Mouse (Mus musculus) limb, embryonic 13.5 days (tissue): ENCODE measurements at regions not wholly inside any gene's neighbourhood (a gene's known extent, or its start where the extent isn't known, plus 50 kb on each side); places are given as distances from the start of the nearest gene placed in this dataset.

Experiments
- ATAC-seq: fragments of 200-750 bp; cut with Nextera tagmentation; 2 replicates; pipeline ENCODE4 v1.8.0; 2017; ENCODE audit warnings: low read depth, moderate number of reproducible peaks, moderate TSS enrichment; ENCODE audit not compliant: low FRiP score
- H3K27ac ChIP-seq: fragments of 300-500 bp; sonication (generic); 2 replicates; pipeline ENCODE4 v1.5.1; 2015; ENCODE audit warnings: inconsistent platforms, mild to moderate bottlenecking, moderate library complexity
- H3K27me3 ChIP-seq: fragments of 300-500 bp; sonication (generic); 2 replicates; pipeline ENCODE4 v1.6.1; 2015; ENCODE audit warnings: mild to moderate bottlenecking, inconsistent platforms
- H3K36me3 ChIP-seq: fragments of 300-500 bp; sonication (generic); 2 replicates; pipeline ENCODE4 v1.6.1; 2015; ENCODE audit warnings: inconsistent platforms, mild to moderate bottlenecking, moderate library complexity
- H3K4me1 ChIP-seq: fragments of 300-500 bp; sonication (generic); 2 replicates; pipeline ENCODE4 v1.6.1; 2015; ENCODE audit warnings: inconsistent platforms
- H3K4me2 ChIP-seq: fragments of 300-500 bp; sonication (generic); replicated peaks from 2 replicates; pipeline ENCODE4 v1.6.1; 2015; ENCODE audit warnings: inconsistent platforms, mild to moderate bottlenecking, moderate library complexity
- H3K4me3 ChIP-seq: fragments of 300-500 bp; sonication (generic); 2 replicates; pipeline ENCODE4 v1.5.1; 2015; ENCODE audit warnings: moderate library complexity, mild to moderate bottlenecking, inconsistent platforms
- H3K9ac ChIP-seq: fragments of 300-500 bp; sonication (generic); 2 replicates; pipeline ENCODE4 v1.6.1; 2015; ENCODE audit warnings: mild to moderate bottlenecking, inconsistent platforms
- H3K9me3 ChIP-seq: fragments of 300-500 bp; sonication (generic); 2 replicates; pipeline ENCODE4 v1.6.1; 2016; ENCODE audit warnings: inconsistent platforms
- WGBS: fragments of 180-500 bp; shearing (Covaris S2); methylation state at CpG from one replicate; pipeline ENCODE4 v1.1.7; 2015; 5-methylcytosine and 5-hydroxymethylcytosine counted together

DNA sequence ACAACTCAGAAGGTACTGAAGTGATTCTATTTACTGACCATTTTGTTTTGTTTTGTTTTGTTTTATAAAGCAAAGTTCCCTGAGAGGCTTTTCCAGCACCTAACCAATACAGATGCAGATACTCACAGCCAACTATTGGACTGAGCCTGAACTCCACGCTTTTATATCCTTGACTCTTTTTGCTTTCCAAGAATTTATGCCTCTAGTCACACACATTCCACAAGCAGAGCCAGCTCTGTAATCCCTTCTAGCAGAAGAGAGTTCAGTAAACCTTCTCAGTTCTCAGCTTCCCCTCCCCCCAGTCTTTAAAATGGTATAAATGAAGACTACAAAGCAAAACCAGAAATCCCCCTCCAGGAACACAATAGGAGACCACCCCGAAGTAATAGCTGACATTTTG, 269.0 kb upstream of the 1700003H04Rik start:
- no peaks in the 10 kb centered on the region for H3K4me1 ChIP-seq
- peak; percentile 80 for ATAC-seq
- no peaks in the 10 kb centered on the region for H3K36me3 ChIP-seq
- H3K9ac ChIP-seq: no peak overlapping the region
- H3K27me3 ChIP-seq: no peaks in the 10 kb centered on the region
- H3K4me2 ChIP-seq: no peak overlapping the region
- WGBS: 48% methylated on average over 2 of the region's 2 CpGs
- no peak overlapping the region for H3K4me3 ChIP-seq
- no peak overlapping the region for H3K27ac ChIP-seq
- H3K9me3 ChIP-seq: no peaks in the 10 kb centered on the region; the same call in 1 of the 2 replicates

DNA sequence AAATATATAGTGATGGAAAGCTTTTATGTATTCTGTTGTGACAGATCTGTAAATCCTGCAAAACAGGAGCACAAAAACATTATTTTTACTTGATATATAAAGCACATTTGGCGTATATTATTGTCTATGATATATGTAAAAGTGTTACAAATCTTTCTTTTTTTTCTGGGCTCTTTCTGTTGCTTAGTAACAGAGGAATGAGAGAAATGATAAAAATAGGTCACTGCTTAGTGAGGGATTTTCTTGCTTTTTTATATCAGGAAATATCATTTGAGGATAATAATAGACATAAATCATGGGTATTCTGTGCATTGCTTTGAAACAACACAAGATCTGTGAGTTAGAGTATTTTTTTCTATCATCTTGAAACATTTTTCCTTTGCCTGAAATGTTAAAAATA, 239.7 kb upstream of the 1700003H04Rik start:
- Histone ChIP-seq H3K9me3 (no peaks in the 10 kb centered on the region), H3K27me3 (no peaks in the 10 kb centered on the region), H3K4me1 (no peaks in the 10 kb centered on the region), H3K4me3 (no peak overlapping the region), H3K27ac (no peak overlapping the region), H3K4me2 (no peak overlapping the region), H3K36me3 (no peaks in the 10 kb centered on the region), H3K9ac (no peak overlapping the region)
- ATAC-seq: no peak
- WGBS: 88% methylated on average over 1 of the region's 1 CpGs

DNA sequence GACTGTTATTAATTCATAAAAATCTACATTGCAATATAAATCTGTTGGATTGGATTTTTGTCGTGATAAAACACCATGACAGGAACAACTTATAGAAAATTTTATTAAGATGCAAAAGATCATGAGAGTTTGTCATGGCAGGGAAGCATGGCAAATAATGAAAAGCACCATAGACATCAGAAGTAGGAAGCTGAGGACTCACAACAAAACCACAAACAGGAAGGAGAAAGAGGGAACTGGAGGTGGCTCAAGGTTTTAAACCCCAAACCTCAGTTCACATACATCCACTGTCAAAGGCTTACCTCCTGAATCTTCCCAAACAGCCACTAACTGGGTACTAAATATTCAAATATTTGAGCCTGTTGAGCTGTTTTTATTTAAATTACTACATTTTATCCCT, 226.0 kb upstream of the 1700003H04Rik start:
- Histone ChIP-seq H3K9ac (no peak overlapping the region), H3K27ac (no peak overlapping the region), H3K4me2 (no peak overlapping the region), H3K27me3 (no peaks in the 10 kb centered on the region), H3K36me3 (no peaks in the 10 kb centered on the region), H3K4me1 (no peaks in the 10 kb centered on the region), H3K9me3 (no peaks in the 10 kb centered on the region), H3K4me3 (no peak overlapping the region)
- ATAC-seq: no peak
- 84% methylated on average over 1 of the region's 1 CpGs for WGBS

DNA sequence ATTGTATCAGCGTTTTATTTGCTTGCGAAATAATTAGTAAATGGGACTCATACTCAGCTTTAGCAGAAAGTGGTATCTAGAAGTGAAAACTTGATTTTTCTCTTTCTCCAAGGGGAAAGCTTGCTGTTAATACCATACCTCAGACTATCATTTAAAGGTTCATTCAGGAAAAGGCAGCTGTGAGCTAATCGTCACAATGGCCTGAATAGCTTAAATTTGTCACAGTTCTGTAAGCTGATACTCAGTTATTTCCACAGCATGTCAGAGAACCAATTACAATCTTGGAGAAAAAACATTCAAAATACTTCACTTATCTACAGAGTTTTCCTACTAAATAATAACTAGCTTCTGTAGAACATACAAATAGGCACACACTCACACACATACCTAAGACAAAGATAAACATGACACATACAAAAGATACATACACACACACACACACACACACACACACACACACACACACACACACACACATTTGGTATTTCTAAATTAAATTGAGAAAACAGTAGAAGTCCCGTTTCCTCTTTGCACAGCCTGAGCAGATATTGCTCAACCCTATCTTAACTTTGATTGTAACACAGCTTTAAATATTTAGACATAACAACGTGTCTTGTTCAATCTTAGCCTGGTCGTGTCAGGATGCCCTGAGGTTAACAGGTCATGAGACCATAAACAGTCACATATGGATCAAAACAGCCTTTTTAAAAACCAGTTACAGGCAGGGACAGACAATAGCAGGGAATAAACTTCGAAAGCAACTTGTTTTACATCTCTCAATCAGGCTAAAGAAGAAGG, 208.5 kb upstream of the 1700003H04Rik start:
- Histone ChIP-seq H3K4me3 (no peak overlapping the region), H3K9ac (no peak overlapping the region), H3K27me3 (no peaks in the 10 kb centered on the region), H3K36me3 (no peaks in the 10 kb centered on the region), H3K4me1 (no peaks in the 10 kb centered on the region), H3K4me2 (no peak overlapping the region), H3K9me3 (no peaks in the 10 kb centered on the region), H3K27ac (no peak overlapping the region)
- WGBS: 52% methylated on average over 7 of the region's 7 CpGs
- ATAC-seq: no peak

DNA sequence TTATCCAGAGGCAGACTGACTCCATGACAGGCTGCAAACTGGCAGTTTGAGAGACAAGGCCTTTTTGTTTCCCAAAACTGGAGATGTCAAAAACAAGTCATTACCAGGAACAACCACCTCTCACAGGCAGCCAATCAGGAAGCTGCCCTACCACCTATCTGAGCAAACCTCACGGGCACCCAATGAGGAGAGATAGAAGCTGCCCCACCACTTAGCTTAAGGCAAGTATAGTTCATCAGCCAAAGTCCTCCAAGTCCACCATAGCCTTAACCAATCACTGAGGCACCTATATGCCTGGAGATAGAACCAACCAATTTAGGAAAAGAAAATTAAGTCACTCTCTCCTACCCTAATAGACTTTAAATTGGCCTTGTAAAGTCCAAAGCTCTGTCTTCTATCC, 207.3 kb upstream of the 1700003H04Rik start:
- ATAC-seq: no peak
- no peak overlapping the region for H3K27ac ChIP-seq
- no peak overlapping the region for H3K9ac ChIP-seq
- H3K4me2 ChIP-seq: no peak overlapping the region
- no peak overlapping the region for H3K4me3 ChIP-seq
- no peaks in the 10 kb centered on the region for H3K27me3 ChIP-seq
- H3K4me1 ChIP-seq: no peaks in the 10 kb centered on the region
- 73% methylated on average over 1 of the region's 1 CpGs for WGBS
- no peaks in the 10 kb centered on the region for H3K36me3 ChIP-seq
- H3K9me3 ChIP-seq: no peaks in the 10 kb centered on the region

DNA sequence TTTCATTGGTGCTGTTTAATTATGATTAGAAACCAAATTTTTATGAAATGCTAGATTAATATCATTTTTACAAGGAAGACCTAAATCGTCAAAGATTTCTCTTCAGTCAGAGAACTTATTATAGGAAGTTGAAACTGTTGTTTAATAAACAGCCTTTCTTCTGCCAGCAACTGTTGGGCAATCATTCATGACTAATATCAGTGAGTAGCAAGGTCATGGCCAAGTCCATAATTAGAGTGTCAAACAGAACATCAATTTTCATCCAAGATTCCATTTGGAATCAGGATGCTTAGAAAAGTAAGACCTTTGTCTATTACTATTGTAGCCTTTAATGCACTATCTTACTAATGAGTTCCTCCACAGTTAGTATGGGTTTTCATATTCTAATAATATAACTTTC, 189.4 kb upstream of the 1700003H04Rik start:
- Histone ChIP-seq H3K4me1 (no peaks in the 10 kb centered on the region), H3K27ac (no peak overlapping the region), H3K4me3 (no peak overlapping the region), H3K36me3 (no peaks in the 10 kb centered on the region), H3K27me3 (no peaks in the 10 kb centered on the region), H3K9ac (no peak overlapping the region), H3K4me2 (no peak overlapping the region), H3K9me3 (no peaks in the 10 kb centered on the region)
- ATAC-seq: no peak
- 62% methylated on average over 1 of the region's 1 CpGs for WGBS

DNA sequence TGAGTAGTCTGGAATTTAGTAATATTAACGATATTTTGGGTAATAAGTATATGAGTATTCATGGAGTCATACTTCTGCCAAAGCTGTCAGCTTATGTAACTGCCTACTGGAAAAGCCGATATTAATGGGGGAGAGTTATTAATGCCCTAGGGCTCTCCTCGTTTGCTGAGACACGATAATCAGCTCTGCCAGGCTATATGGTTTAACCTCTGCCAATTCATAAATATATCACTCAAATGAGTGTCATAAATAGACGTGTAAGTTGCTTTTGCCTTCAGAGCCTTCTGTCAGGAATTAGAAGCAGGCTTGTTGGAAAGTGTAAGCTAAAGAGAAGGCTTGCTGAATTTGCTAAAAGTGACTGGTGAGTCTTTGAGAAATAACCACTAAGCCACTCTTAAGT, 188.4 kb upstream of the 1700003H04Rik start:
- no peak overlapping the region for H3K27ac ChIP-seq
- WGBS: 39% methylated on average over 5 of the region's 5 CpGs
- H3K36me3 ChIP-seq: no peaks in the 10 kb centered on the region
- no peaks in the 10 kb centered on the region for H3K9me3 ChIP-seq
- ATAC-seq: no peak
- no peak overlapping the region for H3K4me3 ChIP-seq
- H3K9ac ChIP-seq: no peak overlapping the region
- no peaks in the 10 kb centered on the region for H3K4me1 ChIP-seq
- H3K4me2 ChIP-seq: no peak overlapping the region
- H3K27me3 ChIP-seq: no peaks in the 10 kb centered on the region

DNA sequence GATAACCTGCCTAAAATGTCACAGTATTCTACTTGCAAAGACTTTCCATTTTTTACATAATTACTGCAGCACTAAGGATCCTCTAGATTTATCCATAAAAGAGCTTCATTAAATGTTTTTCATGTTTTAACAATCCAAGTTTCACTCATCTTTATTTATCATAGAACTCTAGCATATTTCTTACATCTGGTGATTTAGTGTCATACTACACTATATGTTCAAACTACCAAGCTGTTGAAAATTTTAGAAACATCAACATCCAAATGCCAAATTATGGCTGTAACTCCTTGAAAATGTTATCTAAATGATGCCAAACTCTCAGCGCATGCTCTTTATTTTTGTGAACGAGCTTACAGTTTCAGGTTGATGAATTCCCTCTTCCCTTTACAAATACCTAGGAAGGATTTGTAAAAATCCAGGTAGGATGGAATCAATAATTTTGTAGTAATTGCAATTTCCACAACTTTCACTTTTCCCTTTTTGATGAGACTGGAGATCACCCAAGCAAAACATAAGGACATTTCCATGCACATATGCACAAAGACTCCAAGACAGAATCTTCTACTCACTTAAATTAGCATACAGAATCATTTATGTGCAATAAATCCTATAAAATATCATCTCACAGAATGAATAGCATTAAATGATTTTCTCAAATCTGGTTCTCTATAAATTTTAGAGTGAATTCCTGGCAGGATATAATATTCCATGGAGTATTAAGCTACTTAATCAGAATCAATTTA, 175.0 kb upstream of the 1700003H04Rik start:
- no peak overlapping the region for H3K4me3 ChIP-seq
- no peaks in the 10 kb centered on the region for H3K4me1 ChIP-seq
- H3K9ac ChIP-seq: no peak overlapping the region
- H3K9me3 ChIP-seq: no peaks in the 10 kb centered on the region
- no peak overlapping the region for H3K27ac ChIP-seq
- H3K4me2 ChIP-seq: no peak overlapping the region
- no peak for ATAC-seq
- 88% methylated on average over 2 of the region's 2 CpGs for WGBS
- no peaks in the 10 kb centered on the region for H3K27me3 ChIP-seq
- H3K36me3 ChIP-seq: no peaks in the 10 kb centered on the region

DNA sequence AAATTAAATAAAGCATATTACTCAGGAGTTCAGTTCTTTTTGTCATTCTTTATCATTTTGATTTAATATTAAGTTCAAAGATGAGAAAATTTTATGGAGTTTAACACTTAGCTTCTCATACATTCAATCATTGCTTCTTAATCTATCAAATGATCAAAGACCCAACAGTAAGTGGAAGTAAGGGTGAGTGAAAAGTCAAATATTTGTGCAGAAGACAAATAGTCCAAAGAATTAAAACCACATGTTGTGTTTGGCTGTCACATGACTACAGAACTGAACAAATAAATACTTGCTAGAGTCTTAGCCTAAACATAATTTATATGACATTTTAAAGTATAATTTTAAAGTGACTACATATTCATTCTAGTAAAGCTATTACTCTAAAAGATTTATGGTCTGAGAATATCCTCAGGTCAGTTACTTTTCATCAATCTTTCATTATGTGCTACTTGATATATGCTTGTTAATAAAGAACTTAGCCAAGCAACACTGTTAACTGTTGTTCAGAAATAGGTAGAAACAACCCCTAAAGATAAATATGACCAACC, 171.7 kb upstream of the 1700003H04Rik start:
- Histone ChIP-seq H3K4me1 (no peaks in the 10 kb centered on the region), H3K27me3 (no peaks in the 10 kb centered on the region), H3K9ac (no peak overlapping the region), H3K4me3 (no peak overlapping the region), H3K4me2 (no peak overlapping the region), H3K9me3 (no peaks in the 10 kb centered on the region), H3K36me3 (no peaks in the 10 kb centered on the region), H3K27ac (no peak overlapping the region)
- 0 out of 2 replicates have a peak, but pooled peaks have one; percentile 15 for ATAC-seq

DNA sequence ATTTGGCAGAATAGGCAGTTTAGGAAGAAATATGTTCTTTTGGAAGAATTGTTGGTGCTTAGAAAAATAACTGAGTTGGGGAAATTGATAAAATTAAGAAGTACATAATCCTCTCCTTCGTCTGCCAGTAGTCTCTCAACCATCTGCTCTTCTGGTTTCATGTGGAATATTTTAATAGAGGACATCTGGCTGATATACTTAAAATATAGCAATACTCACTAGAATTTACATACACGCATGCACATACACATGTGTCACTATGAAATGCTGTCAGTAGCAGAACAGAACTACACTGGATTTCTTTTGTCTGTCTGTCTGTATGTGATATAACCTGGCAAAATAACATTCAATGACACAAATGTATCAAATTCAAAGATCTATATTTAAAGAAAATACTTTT, 168.4 kb upstream of the 1700003H04Rik start:
- H3K27me3 ChIP-seq: no peaks in the 10 kb centered on the region
- ATAC-seq: no peak
- WGBS: 76% methylated on average over 2 of the region's 2 CpGs
- no peak overlapping the region for H3K9ac ChIP-seq
- no peak overlapping the region for H3K4me3 ChIP-seq
- H3K4me2 ChIP-seq: no peak overlapping the region
- H3K4me1 ChIP-seq: no peaks in the 10 kb centered on the region
- H3K36me3 ChIP-seq: no peaks in the 10 kb centered on the region
- H3K27ac ChIP-seq: no peak overlapping the region
- no peaks in the 10 kb centered on the region for H3K9me3 ChIP-seq

DNA sequence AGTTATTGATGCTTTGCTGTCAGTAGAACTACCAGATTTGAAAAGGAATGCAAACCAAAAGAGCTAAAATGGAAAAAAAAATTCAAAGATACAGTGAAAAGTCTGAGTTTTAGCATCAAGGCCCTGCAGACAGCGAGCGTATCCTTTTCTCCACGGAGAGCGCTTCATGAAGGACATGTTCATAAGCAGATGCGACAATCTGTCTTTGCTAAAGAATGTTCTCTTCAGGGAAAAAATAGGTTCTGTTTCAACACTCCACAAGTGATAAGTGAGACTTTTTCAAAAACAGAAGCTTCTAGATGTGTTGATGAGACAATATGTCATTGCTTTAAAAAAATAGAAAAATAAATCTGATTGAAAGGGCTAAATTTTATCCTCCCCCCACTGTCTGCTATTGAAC, 147.4 kb upstream of the 1700003H04Rik start:
- H3K4me3 ChIP-seq: no peak overlapping the region
- H3K9ac ChIP-seq: no peak overlapping the region
- H3K9me3 ChIP-seq: no peaks in the 10 kb centered on the region
- no peaks in the 10 kb centered on the region for H3K36me3 ChIP-seq
- no peak for ATAC-seq
- H3K4me1 ChIP-seq: no peaks in the 10 kb centered on the region
- H3K4me2 ChIP-seq: no peak overlapping the region
- no peak overlapping the region for H3K27ac ChIP-seq
- 92% methylated on average over 5 of the region's 5 CpGs for WGBS
- no peaks in the 10 kb centered on the region for H3K27me3 ChIP-seq

DNA sequence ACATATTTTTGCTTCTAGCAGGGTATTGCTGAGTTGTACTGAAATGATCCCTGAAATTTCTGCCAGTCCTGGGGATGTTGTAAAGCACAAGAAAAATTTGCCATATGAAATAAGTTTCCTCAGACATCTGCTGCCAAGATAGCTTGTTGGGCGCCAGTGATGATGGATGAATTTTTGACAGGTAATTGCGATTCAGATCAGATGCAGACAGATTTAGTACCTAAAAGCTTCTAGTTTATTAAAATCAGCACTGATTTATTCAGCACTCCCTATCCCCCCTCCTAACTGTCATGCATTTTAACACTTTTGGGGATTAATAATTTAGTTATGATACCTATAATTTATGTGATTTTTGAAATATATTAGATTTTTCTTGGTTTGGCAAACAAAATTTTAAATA, 131.3 kb upstream of the 1700003H04Rik start:
- no peak for ATAC-seq
- H3K4me1 ChIP-seq: no peaks in the 10 kb centered on the region
- H3K36me3 ChIP-seq: no peaks in the 10 kb centered on the region
- H3K9ac ChIP-seq: no peak overlapping the region
- no peaks in the 10 kb centered on the region for H3K9me3 ChIP-seq
- WGBS: 73% methylated on average over 2 of the region's 2 CpGs
- no peak overlapping the region for H3K4me3 ChIP-seq
- H3K4me2 ChIP-seq: no peak overlapping the region
- H3K27ac ChIP-seq: no peak overlapping the region
- no peaks in the 10 kb centered on the region for H3K27me3 ChIP-seq
